Mouse (Mus musculus): ENCODE data around the gene Selplg.

- TF ChIP-seq CTCF (IDR thresholded peaks at IDR 0.05; ENCODE audit: low read depth): no peak
- TF ChIP-seq EP300 (optimal IDR thresholded peaks at IDR 0.05): no peak
Observed at GRCm38 (mm10) chr5:113799691-113800090, 32.8 kb downstream of the Selplg start.
